Mouse (Mus musculus) neural tube, embryonic 15.5 days (tissue): Measurements from ENCODE around the gene Pcyt2. TPM values are rescaled to one million over a fixed set of nuclear protein-coding genes. Genes with fewer than 3 reads are reported as not detected.
"Not testable (repeated sequence)": the region's sequence is repeated elsewhere in the genome, so short reads cannot be mapped to it uniquely, and the experiment has no call there.

Experiments
- ATAC-seq: fragments of 200-750 bp; cut with Nextera tagmentation; 2 replicates; pipeline ENCODE4 v1.8.0; 2017; ENCODE audit warnings: mild to moderate bottlenecking, moderate TSS enrichment, moderate library complexity; ENCODE audit not compliant: low FRiP score
- H3K27ac ChIP-seq: fragments of 300-500 bp; sonication (generic); replicated peaks from 2 replicates; pipeline ENCODE4 v1.5.1; 2015; ENCODE audit warnings: mild to moderate bottlenecking, inconsistent platforms
- H3K27me3 ChIP-seq: fragments of 300-500 bp; sonication (generic); replicated peaks from 2 replicates; pipeline ENCODE4 v1.6.1; 2015; ENCODE audit warnings: inconsistent platforms
- H3K36me3 ChIP-seq: fragments of 300-500 bp; sonication (generic); 2 replicates; pipeline ENCODE4 v1.6.1; 2015; ENCODE audit warnings: inconsistent platforms
- H3K4me1 ChIP-seq: fragments of 300-500 bp; sonication (generic); 2 replicates; pipeline ENCODE4 v1.6.1; 2015; ENCODE audit warnings: inconsistent platforms
- H3K4me2 ChIP-seq: fragments of 300-500 bp; sonication (generic); 2 replicates; pipeline ENCODE4 v1.6.1; 2015; ENCODE audit warnings: inconsistent platforms, mild to moderate bottlenecking, moderate library complexity
- H3K4me3 ChIP-seq: fragments of 300-500 bp; sonication (generic); replicated peaks from 2 replicates; pipeline ENCODE4 v1.5.1; 2015; ENCODE audit warnings: mild to moderate bottlenecking, inconsistent platforms
- H3K9ac ChIP-seq: fragments of 300-500 bp; sonication (generic); replicated peaks from 2 replicates; pipeline ENCODE4 v1.6.1; 2015; ENCODE audit warnings: mild to moderate bottlenecking, inconsistent platforms
- H3K9me3 ChIP-seq: fragments of 300-500 bp; sonication (generic); replicated peaks from 2 replicates; pipeline ENCODE4 v1.6.1; 2016; ENCODE audit warnings: inconsistent platforms
- WGBS: fragments of 180-500 bp; shearing (Covaris S2); methylation state at CpG from one replicate; pipeline ENCODE4 v1.1.7; 2015; ENCODE audit warnings: mixed read lengths; 5-methylcytosine and 5-hydroxymethylcytosine counted together
- polyA plus RNA-seq: library from polyadenylated mRNA; unstranded; fragments of >200 nt; fragmentation: Nextera tagmentation; extraction: Ambion mirVana; gene quantifications from 2 replicates; pipeline ENCODE4 v1.2.1, GENCODE M21; 2015

The Pcyt2 gene
- polyA plus RNA-seq, 1 experiment from 2014 or later, result 248 TPM

DNA sequence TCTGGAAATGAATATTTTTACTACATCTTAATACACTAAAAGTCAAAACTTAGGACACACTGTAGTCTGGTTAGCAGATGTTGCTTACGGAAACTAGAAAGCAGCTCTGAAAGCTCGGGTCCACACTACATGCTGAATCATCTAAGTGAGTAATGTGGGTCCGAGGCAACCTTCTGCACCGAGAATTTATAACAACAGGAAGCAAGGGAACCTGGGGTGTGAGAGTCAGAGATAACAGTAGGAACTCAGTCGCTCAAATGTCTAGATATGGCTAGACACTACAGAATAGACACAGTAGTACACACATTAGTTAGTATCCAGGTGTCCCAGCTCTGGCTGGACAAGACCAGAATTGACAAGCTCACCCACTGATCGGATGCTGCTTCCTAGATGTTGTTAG is 29.2 kb downstream of the Pcyt2 start:
- no peak overlapping the region for H3K4me2 ChIP-seq
- H3K27ac ChIP-seq, result no peak overlapping the region
- no peak overlapping the region for H3K4me3 ChIP-seq
- no peak overlapping the region for H3K9ac ChIP-seq
- no peaks in the 10 kb centered on the region for H3K27me3 ChIP-seq
- ATAC-seq, result no peak
- H3K9me3 ChIP-seq, result no peaks in the 10 kb centered on the region
- 0 out of 2 replicates have a peak, but pooled peaks cover 2% of the 10 kb centered on the region for H3K4me1 ChIP-seq
- peaks cover 88% of the 10 kb centered on the region for H3K36me3 ChIP-seq
- WGBS, result 93% methylated on average over 6 of the region's 6 CpGs

DNA sequence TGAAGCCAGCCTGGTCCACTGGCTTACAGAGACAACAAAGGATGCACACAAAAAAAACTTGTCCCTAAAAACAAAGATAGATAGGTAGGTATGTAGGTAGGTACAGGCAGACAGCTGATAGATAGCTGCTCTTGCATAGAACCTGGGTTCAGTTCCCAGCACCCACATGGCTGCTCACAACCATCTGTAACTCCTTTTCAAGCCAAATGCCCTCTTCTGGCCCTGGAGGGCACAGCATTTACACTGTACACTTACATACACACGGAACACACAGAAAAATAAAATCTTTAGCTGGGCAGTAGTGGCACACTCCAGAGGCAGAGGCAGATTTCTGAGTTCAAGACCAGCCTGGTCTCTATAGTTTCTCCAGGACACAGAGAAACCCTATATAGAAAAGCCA is 33.8 kb downstream of the Pcyt2 start:
- Histone ChIP-seq H3K27me3 (no peaks in the 10 kb centered on the region), H3K9me3 (no peaks in the 10 kb centered on the region), H3K4me2 (no peak overlapping the region), H3K4me1 (peaks cover 25% of the 10 kb centered on the region), H3K9ac (no peak overlapping the region), H3K36me3 (peaks cover 49% of the 10 kb centered on the region), H3K4me3 (no peak overlapping the region), H3K27ac (no peak overlapping the region)
- WGBS, result 94% methylated on average over 1 of the region's 1 CpGs
- no peak for ATAC-seq

DNA sequence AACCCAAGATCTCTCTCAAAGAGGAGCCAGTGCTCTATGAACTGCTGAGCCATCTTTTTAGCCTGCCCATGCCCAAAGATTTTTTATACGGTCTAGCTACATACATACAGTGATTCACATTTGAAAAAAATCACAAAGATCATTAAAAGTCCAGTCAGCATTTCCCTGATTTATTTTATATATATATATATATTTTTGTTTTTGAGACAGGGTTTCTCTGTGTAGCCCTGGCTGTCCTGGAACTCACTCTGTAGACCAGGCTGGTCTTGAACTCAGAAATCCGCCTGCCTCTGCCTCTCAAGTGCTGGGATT is 34.8 kb downstream of the Pcyt2 start:
- Histone ChIP-seq H3K27ac (0 out of 2 replicates have a peak overlapping the region, but pooled peaks have one; percentile 97), H3K4me1 (peaks cover 28% of the 10 kb centered on the region), H3K36me3 (peaks cover 51% of the 10 kb centered on the region)
- not testable (repeated sequence) for H3K4me2 ChIP-seq, H3K27me3 ChIP-seq, H3K9ac ChIP-seq, H3K9me3 ChIP-seq, H3K4me3 ChIP-seq, ATAC-seq
- 94% methylated on average over 2 of the region's 2 CpGs for WGBS

DNA sequence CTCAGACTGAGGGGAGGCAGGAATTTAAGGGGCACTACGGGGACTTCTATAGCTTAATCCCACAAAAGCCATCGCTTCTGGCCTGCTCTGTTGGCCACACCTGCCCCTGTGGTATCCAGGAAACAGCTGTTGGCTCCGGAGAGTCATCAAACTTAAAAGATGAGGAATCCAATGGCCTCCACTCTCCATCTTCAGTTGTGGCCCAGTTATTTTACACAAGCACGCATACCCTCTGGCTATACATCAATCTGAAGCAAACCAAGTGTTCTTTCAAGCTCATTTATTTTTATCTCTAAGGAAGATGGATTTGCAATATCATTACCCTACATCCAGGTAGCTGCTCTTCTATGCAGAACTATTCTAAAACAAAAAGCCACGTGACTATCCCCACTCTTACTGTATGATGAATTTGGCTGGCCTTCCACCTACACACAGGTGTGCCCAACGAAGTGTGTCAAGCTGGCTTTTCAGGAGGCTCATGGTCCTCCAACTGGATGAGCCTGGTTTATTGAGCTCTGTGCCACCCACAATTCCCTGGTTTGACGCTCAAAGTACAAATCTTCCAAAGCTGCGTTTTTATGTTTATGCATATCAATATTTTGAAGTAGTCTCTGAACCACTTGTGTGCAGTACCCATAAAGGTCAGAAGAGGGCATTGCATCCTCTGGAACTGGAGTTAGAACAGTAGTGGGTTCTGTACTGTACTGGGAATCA is 35.3 kb downstream of the Pcyt2 start:
- peak overlapping the region; percentile 96 for H3K4me2 ChIP-seq
- peaks cover 51% of the 10 kb centered on the region for H3K36me3 ChIP-seq
- H3K27me3 ChIP-seq, result no peaks in the 10 kb centered on the region
- peak overlapping the region; percentile 89 for H3K4me3 ChIP-seq
- peak overlapping the region; percentile 91 for H3K9ac ChIP-seq
- peaks cover 28% of the 10 kb centered on the region for H3K4me1 ChIP-seq
- H3K9me3 ChIP-seq, result no peaks in the 10 kb centered on the region
- peak overlapping the region; percentile 97 for H3K27ac ChIP-seq
- no peak; the same call in 1 of the 2 replicates for ATAC-seq
- 64% methylated on average over 8 of the region's 8 CpGs for WGBS

DNA sequence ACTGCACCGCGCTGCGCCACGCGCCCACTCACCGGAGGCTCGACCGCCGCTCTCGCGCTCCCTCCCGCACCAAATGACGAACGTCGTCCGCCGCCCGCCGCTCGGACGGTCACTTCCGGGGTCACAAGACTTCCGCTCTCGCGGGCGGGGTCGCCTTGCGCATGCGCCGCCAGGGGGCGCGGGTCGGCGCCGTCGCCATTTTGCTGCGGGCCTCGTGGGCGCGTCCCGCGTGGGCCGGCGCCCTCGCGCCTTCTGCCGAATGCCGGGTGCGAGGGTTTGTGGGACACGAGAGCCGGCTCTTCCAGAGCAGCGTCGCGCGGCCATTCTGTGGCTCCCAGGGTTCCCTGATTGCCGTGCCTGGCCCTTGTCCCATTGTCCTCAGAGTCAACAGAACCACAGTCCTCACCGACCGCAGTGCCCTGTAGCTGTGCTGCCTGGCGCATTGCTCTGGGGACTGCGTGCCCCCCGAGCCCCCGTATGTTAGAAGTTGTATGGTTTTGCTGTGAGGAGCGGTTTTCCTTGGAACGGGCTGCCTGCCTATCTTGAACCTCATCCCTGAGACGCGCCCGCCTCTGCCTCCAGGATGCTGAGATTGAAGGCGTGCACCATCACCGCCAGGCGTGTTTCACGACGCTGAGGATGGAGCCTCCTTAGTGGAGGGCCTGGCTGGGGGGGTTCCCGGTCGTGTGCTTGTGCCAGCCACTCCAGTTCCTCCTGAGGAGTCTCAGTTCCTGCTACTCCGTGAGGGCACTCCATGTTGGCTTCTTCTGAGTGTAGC is 36.1 kb downstream of the Pcyt2 start, which contains the start of gene Arhgdia:
Gene Arhgdia, minus strand, starts transcription at position 135 of the 778 bp plus-strand sequence.
- peak; percentile 80 for ATAC-seq

DNA sequence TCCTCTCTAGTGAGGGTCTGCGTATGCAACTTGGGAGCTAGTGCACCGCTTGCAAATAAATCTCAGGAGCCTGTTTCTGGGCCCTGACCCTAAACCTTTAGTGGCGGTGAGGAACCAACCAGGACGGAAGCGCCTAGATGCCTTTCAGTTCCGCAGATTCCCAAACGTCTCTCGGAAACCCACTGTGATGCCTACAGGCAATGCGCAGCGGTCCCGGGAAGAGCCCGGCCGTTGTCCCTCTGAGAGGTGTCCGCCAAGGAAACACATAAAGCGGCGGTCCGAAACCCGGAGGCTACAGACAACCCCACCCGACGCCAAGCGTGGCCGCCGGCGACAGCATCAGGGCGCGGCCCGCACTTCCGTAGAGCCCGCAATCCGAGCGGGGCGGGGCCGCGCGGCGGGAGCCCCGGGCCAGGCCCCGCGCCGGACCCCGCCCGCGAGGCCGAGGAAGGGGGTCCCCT is 36.8 kb downstream of the Pcyt2 start:
- ATAC-seq, result peak; percentile 49
- no peaks in the 10 kb centered on the region for H3K9me3 ChIP-seq
- peak overlapping the region; percentile 96 for H3K4me2 ChIP-seq
- peak overlapping the region; percentile 91 for H3K9ac ChIP-seq
- H3K4me1 ChIP-seq, result peaks cover 28% of the 10 kb centered on the region
- H3K4me3 ChIP-seq, result peak overlapping the region; percentile 89
- peaks cover 40% of the 10 kb centered on the region for H3K36me3 ChIP-seq
- under 1% methylated on average over 33 of the region's 44 CpGs for WGBS
- no peaks in the 10 kb centered on the region for H3K27me3 ChIP-seq
- H3K27ac ChIP-seq, result peak overlapping the region; percentile 97

More for the DNA sequence above, 36.1 kb downstream of the Pcyt2 start, which contains the start of gene Arhgdia:
- Histone ChIP-seq H3K4me2 (peak within 1 kb of the TSS; percentile 96), H3K4me3 (peak within 1 kb of the TSS; percentile 89), H3K4me1 (peaks cover 28% of the 10 kb centered on the region), H3K9me3 (no peaks in the 10 kb centered on the region), H3K36me3 (peaks cover 48% of the 10 kb centered on the region), H3K27me3 (no peaks in the 10 kb centered on the region), H3K9ac (peak within 1 kb of the TSS; percentile 91), H3K27ac (peak within 1 kb of the TSS; percentile 97)
- 5% methylated on average over 70 of the region's 75 CpGs for WGBS

DNA sequence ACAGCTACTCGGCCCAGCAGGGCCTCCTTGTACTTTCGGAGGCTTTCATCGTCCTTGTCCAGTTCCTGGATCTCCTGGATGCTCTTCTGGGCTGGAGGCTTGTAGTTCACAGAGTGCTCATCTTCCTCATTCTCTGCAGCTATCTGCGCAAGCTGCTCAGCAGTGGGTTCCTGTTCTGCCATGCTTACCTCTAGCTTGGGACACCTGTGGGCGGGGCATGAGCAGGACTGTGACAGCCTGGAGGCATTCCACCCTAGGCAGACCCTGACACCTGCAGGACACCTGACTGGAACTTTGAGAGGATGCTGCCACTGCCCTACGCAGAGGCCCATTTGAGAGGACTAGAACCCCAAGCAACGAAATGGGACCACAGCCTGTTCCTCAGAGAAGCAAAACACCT is 37.5 kb downstream of the Pcyt2 start:
- peak overlapping the region; percentile 89 for H3K4me3 ChIP-seq
- WGBS, result 64% methylated on average over 7 of the region's 7 CpGs
- peaks cover 28% of the 10 kb centered on the region for H3K4me1 ChIP-seq
- H3K9me3 ChIP-seq, result no peaks in the 10 kb centered on the region
- H3K9ac ChIP-seq, result peak overlapping the region; percentile 91
- H3K4me2 ChIP-seq, result peak overlapping the region; percentile 96
- H3K27ac ChIP-seq, result peak overlapping the region; percentile 97
- H3K36me3 ChIP-seq, result peaks cover 34% of the 10 kb centered on the region
- H3K27me3 ChIP-seq, result no peaks in the 10 kb centered on the region
- no peak for ATAC-seq

DNA sequence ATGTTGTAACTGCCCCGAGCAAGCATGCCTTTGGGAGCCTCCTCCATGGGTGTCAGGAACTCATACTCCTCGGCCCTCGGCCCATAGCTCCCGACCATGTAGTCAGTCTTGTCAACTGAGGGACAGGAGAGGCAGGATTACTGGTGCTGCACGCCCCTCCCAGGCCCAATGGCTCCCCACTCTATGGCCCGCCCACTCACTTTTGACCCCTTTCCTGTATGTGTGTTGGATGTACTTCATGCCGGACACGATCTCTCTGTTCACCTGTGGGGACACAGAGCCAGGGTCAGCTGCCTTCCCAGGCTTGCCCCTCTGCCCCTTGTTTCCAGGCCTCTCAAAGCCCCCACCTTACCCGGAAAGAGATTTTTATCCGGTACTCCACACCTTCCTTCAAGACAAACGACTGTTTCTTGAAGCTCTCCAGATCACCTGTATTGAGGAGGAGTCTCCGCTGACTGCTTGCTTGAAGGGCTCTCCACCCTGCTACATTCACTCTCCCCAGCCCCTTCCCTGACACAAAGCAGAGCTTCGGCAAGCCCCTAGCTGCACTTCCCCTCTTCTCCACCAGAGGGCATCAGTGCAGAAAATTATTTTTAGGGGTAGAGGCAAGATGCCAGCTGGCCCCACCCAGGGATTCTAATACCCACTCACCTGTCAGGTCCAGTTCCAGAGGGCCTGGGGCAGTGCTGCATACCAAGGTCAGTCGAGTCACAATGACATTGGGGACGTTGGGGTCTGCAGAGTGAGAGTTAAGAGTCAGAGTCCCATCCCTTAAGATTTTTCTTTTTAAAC is 38.2 kb downstream of the Pcyt2 start:
- peak overlapping the region; percentile 89 for H3K4me3 ChIP-seq
- H3K27ac ChIP-seq, result peak overlapping the region; percentile 97
- peaks cover 30% of the 10 kb centered on the region for H3K36me3 ChIP-seq
- peaks cover 31% of the 10 kb centered on the region for H3K4me1 ChIP-seq
- H3K9me3 ChIP-seq, result no peaks in the 10 kb centered on the region
- peak overlapping the region; percentile 96 for H3K4me2 ChIP-seq
- H3K27me3 ChIP-seq, result no peaks in the 10 kb centered on the region
- no peak for ATAC-seq
- WGBS, result 71% methylated on average over 15 of the region's 15 CpGs
- peak overlapping the region; percentile 91; the same call in 1 of the 2 replicates for H3K9ac ChIP-seq

DNA sequence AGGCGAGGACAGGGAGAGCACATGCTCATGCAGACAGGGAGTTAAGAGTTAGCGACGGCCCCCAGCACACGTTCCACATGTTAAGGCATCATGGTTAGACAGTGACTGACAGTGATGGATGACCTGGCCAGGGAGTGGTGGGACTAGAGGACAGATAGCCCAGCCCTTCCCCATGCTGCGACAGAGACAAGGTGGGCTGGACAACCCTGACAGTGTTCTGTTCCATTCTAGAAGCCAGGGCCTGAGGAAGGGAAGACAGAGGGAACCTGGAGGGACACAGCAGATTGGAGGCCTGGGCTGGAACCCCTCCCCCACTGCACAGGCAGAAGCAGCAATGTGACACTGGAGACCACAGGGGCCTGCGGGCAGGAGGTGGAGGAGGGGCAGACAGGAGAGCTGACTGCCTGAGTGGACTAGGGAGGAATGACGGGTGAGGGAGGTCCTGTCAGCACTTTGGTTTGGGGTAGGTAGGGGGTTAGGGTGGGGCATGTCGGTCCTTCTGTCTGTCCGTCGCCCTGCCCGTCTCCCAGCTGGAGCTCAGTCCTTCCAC is 39.0 kb downstream of the Pcyt2 start:
- Histone ChIP-seq H3K9me3 (no peaks in the 10 kb centered on the region), H3K4me3 (0 out of 2 replicates have a peak overlapping the region, but pooled peaks have one; percentile 89), H3K36me3 (peaks cover 25% of the 10 kb centered on the region), H3K9ac (no peak overlapping the region), H3K27ac (no peak overlapping the region), H3K4me2 (no peak overlapping the region), H3K27me3 (no peaks in the 10 kb centered on the region), H3K4me1 (peaks cover 39% of the 10 kb centered on the region)
- WGBS, result 86% methylated on average over 11 of the region's 11 CpGs
- ATAC-seq, result no peak

DNA sequence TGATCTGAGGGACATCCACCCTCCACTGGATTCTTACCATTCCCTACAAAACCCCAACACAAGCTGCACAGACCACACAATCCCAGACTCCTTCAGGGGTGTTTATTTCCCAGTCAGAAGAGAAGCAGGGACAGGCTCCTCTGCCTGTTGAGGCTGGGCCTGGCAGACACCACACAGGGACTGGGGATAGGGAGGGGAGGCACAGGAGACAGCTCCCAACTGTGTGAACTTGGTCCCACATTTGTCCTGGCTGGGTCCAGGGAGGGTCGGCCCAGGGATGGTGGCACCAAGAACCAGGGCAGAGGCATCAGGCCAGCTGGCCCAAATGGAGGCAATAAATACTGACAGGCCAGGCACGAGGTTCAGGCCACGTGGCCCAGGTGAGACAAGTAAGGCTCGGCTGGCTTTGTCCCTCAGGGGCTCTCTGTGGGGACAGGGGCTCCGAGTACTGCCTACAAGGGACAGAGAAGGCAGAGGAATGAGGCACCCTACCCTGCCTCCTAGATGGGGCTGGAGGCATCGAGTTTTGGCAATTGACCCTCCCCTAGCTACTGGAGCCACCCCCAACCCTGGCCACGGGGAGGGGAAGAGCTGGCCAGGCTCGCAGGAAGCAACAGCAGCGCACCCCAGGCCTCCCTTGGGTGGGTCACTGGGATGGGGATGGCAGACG is 39.6 kb downstream of the Pcyt2 start:
- Histone ChIP-seq H3K36me3 (peaks cover 25% of the 10 kb centered on the region), H3K4me1 (peaks cover 41% of the 10 kb centered on the region), H3K4me3 (no peak overlapping the region), H3K27me3 (no peaks in the 10 kb centered on the region), H3K4me2 (no peak overlapping the region), H3K9ac (0 out of 2 replicates have a peak overlapping the region, but pooled peaks have one; percentile 7), H3K9me3 (no peaks in the 10 kb centered on the region), H3K27ac (no peak overlapping the region)
- no peak for ATAC-seq
- 84% methylated on average over 10 of the region's 10 CpGs for WGBS
